Mouse (Mus musculus) frontal cortex, adult (tissue): ENCODE data around the gene Lrrc39.
"Not testable (repeated sequence)": the region's sequence is repeated elsewhere in the genome, so short reads cannot be mapped to it uniquely, and the experiment has no call there.

Experiments used
- ATAC-seq: cut with Nextera tagmentation; 2 replicates; pipeline ENCODE4 v1.9.2; 2017; ENCODE audit warnings: mild to moderate bottlenecking, moderate library complexity, mixed read lengths; ENCODE audit not compliant: low TSS enrichment

Gene Lrrc39

GRCm38 (mm10) chr3:116562408-116563094 lies at the start of gene Lrrc39:
Lrrc39 (plus strand) TSS chr3:116562973.
- no peak for ATAC-seq

DNA sequence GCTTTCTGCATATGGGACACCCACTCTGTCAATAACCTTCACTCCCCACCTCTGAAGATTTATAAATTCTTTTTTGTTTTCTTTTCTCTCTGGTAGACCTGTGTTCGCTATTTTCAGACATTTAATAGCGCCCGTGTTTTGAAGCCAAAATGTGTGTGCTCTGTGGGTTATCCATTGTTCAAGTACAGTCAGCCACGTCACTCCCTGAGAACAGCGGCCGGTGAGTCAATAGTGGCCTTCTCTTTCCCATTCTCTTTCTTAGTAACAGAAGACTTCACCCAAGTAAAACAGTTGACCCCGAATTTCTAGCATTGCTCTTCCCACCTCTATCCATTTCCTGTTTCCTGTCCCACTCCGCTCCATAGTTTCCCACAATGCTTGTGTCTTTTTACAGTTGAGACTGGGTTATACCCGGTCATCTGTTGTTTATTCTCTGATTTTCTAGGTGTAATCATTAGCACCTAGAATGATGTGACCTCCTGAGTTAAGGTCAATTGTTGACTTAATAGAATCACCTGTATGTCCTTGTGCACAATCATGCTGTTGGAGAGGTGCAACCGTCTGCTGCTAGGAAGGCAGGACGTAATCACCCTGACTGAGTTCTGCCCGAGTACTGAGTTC lies 42.5 kb upstream of the Lrrc39 start:
- ATAC-seq, result no peak

GRCm38 (mm10) chr3:116529741-116530140 lies 33.0 kb upstream of the Lrrc39 start:
- ATAC-seq, result no peak

DNA sequence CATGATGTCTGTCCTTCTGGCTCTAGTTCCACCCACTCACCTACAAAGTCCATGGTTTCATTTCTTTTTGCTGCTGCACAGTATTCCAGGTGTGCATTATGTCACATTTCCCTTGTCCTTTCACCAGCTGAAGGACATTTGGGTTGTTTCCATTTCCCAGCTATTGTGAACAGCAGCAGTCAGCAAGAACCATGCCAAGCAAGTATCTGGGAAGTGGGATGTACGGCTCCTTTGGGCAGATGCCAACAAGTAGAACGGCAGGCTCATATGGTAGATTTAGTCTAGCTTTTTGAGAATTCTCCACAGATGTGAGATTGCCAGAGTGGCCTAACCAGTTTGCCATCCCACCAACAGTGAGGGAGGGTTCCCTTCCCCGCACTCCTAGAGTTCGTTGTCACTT lies 31.9 kb upstream of the Lrrc39 start:
- ATAC-seq, result peak; percentile 78

DNA sequence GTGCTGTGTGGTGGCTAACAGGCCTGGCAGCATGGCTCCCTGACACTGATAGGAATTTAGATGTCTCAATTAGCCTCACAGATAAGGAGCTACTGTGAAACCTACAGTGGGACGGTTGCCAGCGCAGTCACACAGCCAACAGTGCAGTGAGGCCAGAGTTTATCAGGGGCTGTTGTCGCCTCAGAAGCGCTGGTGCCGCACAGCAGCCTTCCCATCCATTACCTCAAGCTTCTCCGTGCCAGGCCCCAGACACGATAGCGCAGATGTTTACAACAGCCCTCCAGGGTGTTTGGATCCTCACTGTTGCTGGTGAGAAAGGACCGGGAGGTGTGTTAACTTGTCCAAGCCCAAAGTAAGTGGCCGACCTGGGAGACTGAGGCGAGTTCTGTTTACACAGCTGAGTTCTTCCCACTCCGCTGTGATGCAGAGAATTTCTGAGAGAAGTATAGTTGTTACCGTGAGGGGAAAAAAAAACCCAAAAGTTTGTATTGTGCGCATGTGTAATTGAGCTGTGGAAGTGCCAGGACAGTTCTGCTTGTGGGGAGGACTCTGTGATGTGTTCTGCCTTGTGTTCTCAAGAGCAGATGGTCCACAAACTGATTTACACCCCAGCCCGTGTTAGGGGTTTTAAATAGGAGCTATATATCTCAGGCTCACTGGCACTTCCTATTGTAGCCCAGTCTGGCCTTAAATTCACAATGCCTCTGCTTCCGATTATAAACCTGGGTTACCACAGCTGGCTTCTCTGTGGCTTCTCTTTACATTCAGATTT lies 26.2 kb upstream of the Lrrc39 start:
- peak; percentile 90 for ATAC-seq

GRCm38 (mm10) chr3:116537200-116537573 lies 25.6 kb upstream of the Lrrc39 start:
- peak; percentile 24; the same call in 1 of the 2 replicates for ATAC-seq

GRCm38 (mm10) chr3:116542070-116542469 lies 20.7 kb upstream of the Lrrc39 start:
- peak; percentile 3; the same call in 1 of the 2 replicates for ATAC-seq

GRCm38 (mm10) chr3:116542532-116542931 lies 20.2 kb upstream of the Lrrc39 start:
- ATAC-seq, result peak; percentile 38

DNA sequence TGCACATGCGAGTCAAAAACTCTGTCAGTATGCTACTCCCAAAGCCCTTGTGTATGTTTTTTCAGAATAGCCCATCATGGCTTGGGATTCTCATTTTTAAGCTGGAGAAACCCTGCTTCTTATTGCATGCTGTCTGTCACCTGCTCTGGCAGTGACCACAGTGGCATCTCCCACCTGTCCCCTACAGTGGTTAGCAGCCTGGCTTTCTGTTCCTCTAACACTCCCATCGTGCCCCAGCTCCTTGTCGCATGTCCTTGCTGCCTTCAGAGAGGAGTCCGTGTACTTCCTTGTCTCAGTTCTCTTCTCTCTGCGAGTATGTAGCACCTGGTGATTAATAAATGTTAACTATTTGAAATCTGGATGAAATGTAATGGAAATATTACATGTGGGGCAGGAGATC lies 15.3 kb upstream of the Lrrc39 start:
- ATAC-seq, result no peak

- peak; percentile 88 for ATAC-seq
These were observed 11.4 kb upstream of the Lrrc39 start for GRCm38 (mm10) chr3:116551362-116551761.

- not testable (repeated sequence) for ATAC-seq
These were observed 1.5 kb upstream of the Lrrc39 start for GRCm38 (mm10) chr3:116561315-116561714.

GRCm38 (mm10) chr3:116563095-116563492 lies 321 bp downstream of the Lrrc39 start:
- ATAC-seq, result no peak

DNA sequence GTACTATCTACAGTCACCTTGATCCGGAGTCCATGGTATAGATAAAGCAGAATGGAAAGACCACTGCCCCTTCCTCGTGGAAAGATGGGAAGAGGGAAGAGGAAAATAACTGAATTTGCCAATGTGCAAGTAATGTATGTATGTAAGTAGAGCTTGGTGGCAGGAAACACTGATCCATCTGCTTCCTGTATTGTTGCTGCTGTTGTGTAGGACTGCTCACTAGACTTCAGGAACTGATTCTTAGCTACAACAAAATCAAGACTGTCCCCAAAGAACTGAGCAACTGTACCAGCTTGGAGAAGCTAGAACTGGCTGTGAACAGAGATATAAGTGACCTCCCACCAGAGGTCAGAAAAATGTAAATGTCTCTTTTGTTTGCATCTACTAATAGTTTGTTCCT lies 7.9 kb downstream of the Lrrc39 start:
- ATAC-seq, result no peak

DNA sequence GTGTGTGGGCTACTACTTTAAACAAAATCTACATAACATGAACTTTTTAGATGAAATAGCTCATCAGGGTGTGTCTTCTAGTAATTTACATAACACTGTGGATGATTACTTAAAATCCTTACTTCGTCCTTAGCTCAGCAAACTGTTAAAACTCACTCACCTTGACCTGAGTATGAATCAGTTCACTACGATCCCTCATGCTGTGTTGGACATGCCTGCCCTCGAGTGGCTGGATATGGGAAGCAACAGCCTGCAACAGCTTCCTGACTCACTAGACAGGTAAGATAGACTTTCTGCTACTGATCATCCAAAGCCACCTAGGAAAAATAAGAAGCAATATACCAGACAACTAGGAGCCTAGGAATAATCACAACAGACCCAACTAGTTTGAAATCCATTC lies 14.5 kb downstream of the Lrrc39 start:
- ATAC-seq, result 0 out of 2 replicates have a peak, but pooled peaks have one; percentile 31

GRCm38 (mm10) chr3:116582201-116582600 lies 19.4 kb downstream of the Lrrc39 start:
- peak; percentile 95 for ATAC-seq

- ATAC-seq, result peak; percentile 78
These were observed 31.4 kb downstream of the Lrrc39 start for GRCm38 (mm10) chr3:116594076-116594727.

- ATAC-seq, result peak; percentile 99
These were observed 32.2 kb downstream of the Lrrc39 start, which contains the start of gene Sass6 for GRCm38 (mm10) chr3:116594728-116595602. Sass6 (plus strand) TSS chr3:116594982.

GRCm38 (mm10) chr3:116595603-116595991 lies 32.8 kb downstream of the Lrrc39 start:
- ATAC-seq, result no peak

- ATAC-seq, result no peak
These were observed 36.9 kb downstream of the Lrrc39 start for GRCm38 (mm10) chr3:116599705-116600104.

DNA sequence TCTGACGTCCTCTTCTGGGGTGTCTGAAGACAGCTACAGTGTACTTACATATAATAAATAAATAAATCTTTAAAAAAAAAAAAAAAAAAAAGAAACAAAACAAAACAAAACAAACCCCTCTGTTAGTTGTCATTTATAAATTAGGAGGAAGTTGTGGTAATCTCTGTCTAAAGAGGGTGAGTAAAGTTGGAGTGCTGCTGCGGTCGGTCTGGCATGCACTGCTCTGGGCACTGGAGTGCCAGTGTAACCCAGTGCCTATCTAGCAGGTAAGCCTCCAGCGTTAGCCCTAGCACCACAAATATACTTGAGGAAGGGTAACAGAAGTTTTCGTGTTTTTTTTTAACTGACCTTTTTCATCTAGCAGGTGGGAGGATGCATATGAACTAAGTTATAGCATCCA lies 38.2 kb downstream of the Lrrc39 start:
- ATAC-seq, result no peak

GRCm38 (mm10) chr3:116601781-116602180 lies 39.0 kb downstream of the Lrrc39 start:
- ATAC-seq, result no peak
